In the genomic region with DNA sequence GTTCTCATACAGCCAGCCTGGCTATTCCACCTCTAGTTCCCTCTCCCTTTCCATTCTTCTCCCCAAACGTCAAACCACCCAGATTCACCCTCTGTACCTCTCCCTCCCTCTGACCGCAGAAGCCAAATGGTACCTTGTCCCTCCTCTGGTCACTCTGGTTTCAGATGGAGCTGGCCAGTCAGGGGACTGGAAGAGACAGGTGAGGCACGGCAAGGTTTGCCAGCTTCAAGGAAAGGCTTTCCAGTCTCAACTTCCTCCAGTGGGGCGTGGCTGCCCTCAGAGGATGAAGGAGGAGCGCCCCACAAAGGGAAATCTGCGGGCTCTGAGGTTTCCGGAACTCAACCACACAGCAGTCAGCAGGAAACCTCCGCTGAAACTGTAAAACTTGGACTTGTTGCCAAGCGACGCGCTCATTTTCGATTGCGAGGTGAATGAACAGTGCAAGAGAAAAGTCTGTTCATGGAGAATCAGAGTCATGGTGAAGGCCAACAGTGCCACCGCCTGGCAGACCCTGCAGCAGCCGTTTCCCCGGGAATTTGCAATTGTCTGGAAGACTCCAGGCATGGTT, we compare ENCODE assay signal across 8 mouse cellular contexts. TPM values are rescaled to one million over a fixed set of nuclear protein-coding genes. Genes with fewer than 3 reads are reported as not detected.
A peak's percentile ranks its signal among the peaks of the same experiment; 100 is the strongest.
DNase-seq lines count a peak whose midpoint lies in the region; ATAC-seq and TF ChIP-seq lines count a peak whose summit lies in the region.

A gene (minus strand): TSS at position 246 of the 568 bp plus-strand sequence.

- peak; percentile 67; the same call in 1 of the 2 replicates for ATAC-seq in erythroid progenitor cell, adult 5-6 weeks (replicated peaks; ENCODE audit: low FRiP score, poor library complexity, severe bottlenecking)
- no peak for ATAC-seq in heart, embryonic 13.5 days (ENCODE audit: extremely low read depth, insufficient number of reproducible peaks, low FRiP score, low TSS enrichment)
- ATAC-seq in kidney, postnatal 0 days (replicated peaks; ENCODE audit: low FRiP score, low read depth) = peak; percentile 92

- no peak for TF ChIP-seq POLR2A in bone marrow macrophage, adult 2 months (IDR thresholded peaks at IDR 0.05; ENCODE audit: borderline replicate concordance, low read depth, low read length)
- no peak for TF ChIP-seq POLR2A in liver, adult 2 months (IDR thresholded peaks at IDR 0.05; ENCODE audit: extremely low read depth, insufficient read depth, low read length)
- TF ChIP-seq POLR2A in myocyte (IDR thresholded peaks at IDR 0.05; ENCODE audit: insufficient read length, low read depth) = no peak

- peak within 1 kb of the TSS; percentile 73 for H3K9ac ChIP-seq in heart, embryonic 13.5 days
- H3K9ac ChIP-seq in kidney, postnatal 0 days (ENCODE audit: low read depth, low read length) = no peak within 1 kb of the TSS
- no peak within 1 kb of the TSS for H3K9ac ChIP-seq in liver, adult 2 months (ENCODE audit: low read depth, low read length)

- peak; percentile 81 for TF ChIP-seq CTCF in C2C12 (IDR thresholded peaks at IDR 0.05; ENCODE audit: control insufficient read depth, insufficient read depth, insufficient read length)
- peak; percentile 95 for TF ChIP-seq CTCF in bone marrow macrophage, adult 2 months (IDR thresholded peaks at IDR 0.05; ENCODE audit: low read depth, low read length)
- peak; percentile 87 for TF ChIP-seq CTCF in kidney, postnatal 0 days (IDR thresholded peaks at IDR 0.05; ENCODE audit: low read depth)
- TF ChIP-seq CTCF in liver, adult 2 months (IDR thresholded peaks at IDR 0.05; ENCODE audit: low read depth, low read length) = peak; percentile 96

- DNase-seq in kidney, postnatal 0 days (ENCODE audit: low spot score) = peak; percentile 95
- DNase-seq in liver, adult 2 months (ENCODE audit: extremely low read depth, low read depth, low spot score) = peak; percentile 63
- DNase-seq in splenic B cell, adult 2 months (ENCODE audit: low read depth, low spot score) = peak; percentile 78

- 3% methylated on average over 16 of the region's 16 CpGs for WGBS in heart, embryonic 13.5 days
- WGBS in kidney, postnatal 0 days = 1% methylated on average over 16 of the region's 16 CpGs
- 2% methylated on average over 16 of the region's 16 CpGs for WGBS in liver, adult 2 months

- H3K27ac ChIP-seq in bone marrow macrophage, adult 2 months (ENCODE audit: insufficient read depth, low read depth, low read length) = no peak within 1 kb of the TSS
- no peak within 1 kb of the TSS for H3K27ac ChIP-seq in heart, embryonic 13.5 days (replicated peaks)
- H3K27ac ChIP-seq in kidney, postnatal 0 days = no peak within 1 kb of the TSS
- H3K27ac ChIP-seq in liver, adult 2 months (replicated peaks; ENCODE audit: insufficient read depth, low read depth, low read length) = no peak within 1 kb of the TSS

- no peaks in the 10 kb centered on the region for H3K9me3 ChIP-seq in heart, embryonic 13.5 days
- no peaks in the 10 kb centered on the region for H3K9me3 ChIP-seq in kidney, postnatal 0 days (replicated peaks; ENCODE audit: low read length)

- H3K4me2 ChIP-seq in heart, embryonic 13.5 days = peak within 1 kb of the TSS; percentile 79
- H3K4me2 ChIP-seq in kidney, postnatal 0 days (ENCODE audit: low read length) = peak within 1 kb of the TSS; percentile 53
- peak within 1 kb of the TSS; percentile 41 for H3K4me2 ChIP-seq in myocyte (ENCODE audit: low read depth)

- H3K4me1 ChIP-seq in bone marrow macrophage, adult 2 months (ENCODE audit: control insufficient read depth, insufficient read depth, low read length) = peaks cover 8% of the 10 kb centered on the region
- H3K4me1 ChIP-seq in heart, embryonic 13.5 days = peaks cover 5% of the 10 kb centered on the region; the same call in 1 of the 2 replicates
- H3K4me1 ChIP-seq in kidney, postnatal 0 days (replicated peaks; ENCODE audit: insufficient read depth, low read length) = no peaks in the 10 kb centered on the region
- H3K4me1 ChIP-seq in liver, adult 2 months (ENCODE audit: control insufficient read depth, insufficient read depth, low read length) = 0 out of 2 replicates have a peak, but pooled peaks cover 4% of the 10 kb centered on the region

- H3K79me3 ChIP-seq in C2C12 (ENCODE audit: low read depth) = no peaks in the 10 kb centered on the region

- no peaks in the 10 kb centered on the region for H3K79me2 ChIP-seq in C2C12 (ENCODE audit: control insufficient read depth, insufficient read depth)
- H3K79me2 ChIP-seq in liver, adult 2 months (ENCODE audit: control insufficient read depth, insufficient read depth, low read length) = no peaks in the 10 kb centered on the region
- no peaks in the 10 kb centered on the region for H3K79me2 ChIP-seq in myocyte (ENCODE audit: control insufficient read depth, insufficient read depth)

- no peaks in the 10 kb centered on the region for H3K27me3 ChIP-seq in C2C12 (ENCODE audit: control insufficient read depth, insufficient read depth, insufficient read length)
- no peaks in the 10 kb centered on the region for H3K27me3 ChIP-seq in heart, embryonic 13.5 days (replicated peaks)
- no peaks in the 10 kb centered on the region for H3K27me3 ChIP-seq in kidney, postnatal 0 days (ENCODE audit: insufficient read depth, low read length)
- peaks cover 2% of the 10 kb centered on the region; the same call in 1 of the 2 replicates for H3K27me3 ChIP-seq in liver, adult 2 months (ENCODE audit: control insufficient read depth, insufficient read depth, low read length)
- no peaks in the 10 kb centered on the region for H3K27me3 ChIP-seq in myocyte (ENCODE audit: control insufficient read depth, insufficient read depth, insufficient read length)
- H3K27me3 ChIP-seq in splenic B cell, adult 2 months (ENCODE audit: control insufficient read depth, insufficient read depth, low read length, poor library complexity, severe bottlenecking) = no peaks in the 10 kb centered on the region

- H3K4me3 ChIP-seq in C2C12 (ENCODE audit: insufficient read depth, poor library complexity, severe bottlenecking) (peak within 1 kb of the TSS; percentile 18), myocyte (no peak within 1 kb of the TSS)
- H3K4me3 ChIP-seq in bone marrow macrophage, adult 2 months (ENCODE audit: insufficient read depth, low read length) = no peak within 1 kb of the TSS
- peak within 1 kb of the TSS; percentile 53 for H3K4me3 ChIP-seq in heart, embryonic 13.5 days
- H3K4me3 ChIP-seq in kidney, postnatal 0 days (replicated peaks; ENCODE audit: low read depth, low read length) = peak within 1 kb of the TSS; percentile 6; the same call in 1 of the 2 replicates
- H3K4me3 ChIP-seq in liver, adult 2 months (ENCODE audit: insufficient read depth, low read depth, low read length) = no peak within 1 kb of the TSS

- H3K36me3 ChIP-seq in C2C12 (ENCODE audit: control insufficient read depth, insufficient read depth) (no peaks in the 10 kb centered on the region), myocyte (ENCODE audit: control insufficient read depth, insufficient read depth) (no peaks in the 10 kb centered on the region)
- no peaks in the 10 kb centered on the region for H3K36me3 ChIP-seq in heart, embryonic 13.5 days
- H3K36me3 ChIP-seq in kidney, postnatal 0 days (ENCODE audit: insufficient read depth, low read length) = no peaks in the 10 kb centered on the region
- no peaks in the 10 kb centered on the region for H3K36me3 ChIP-seq in liver, adult 2 months (ENCODE audit: control insufficient read depth, insufficient read depth, low read length)
- H3K36me3 ChIP-seq in splenic B cell, adult 2 months (ENCODE audit: control insufficient read depth, insufficient read depth, low read length, poor library complexity, severe bottlenecking) = no peaks in the 10 kb centered on the region

- H3ac ChIP-seq in C2C12 (ENCODE audit: control insufficient read depth, insufficient read length, low read depth) (no peak within 1 kb of the TSS), myocyte (ENCODE audit: control insufficient read depth, insufficient read length) (no peak within 1 kb of the TSS)

TF ChIP-seq in C2C12, 6 proteins besides CTCF, POLR2A, EP300 and RAD21:
- TF ChIP-seq CEBPB (IDR thresholded peaks at IDR 0.05; ENCODE audit: low read depth) (no peak), MAX (IDR thresholded peaks at IDR 0.05) (no peak), FOSL1 (IDR thresholded peaks at IDR 0.05; ENCODE audit: insufficient read depth, low read length, poor library complexity, severe bottlenecking) (no peak), MYOG (IDR thresholded peaks at IDR 0.05; ENCODE audit: control insufficient read depth, extremely low read depth, insufficient read length) (no peak), MYOD1 (IDR thresholded peaks at IDR 0.05; ENCODE audit: control insufficient read depth, insufficient read length, low read depth) (no peak), USF1 (IDR thresholded peaks at IDR 0.05; ENCODE audit: low read depth) (no peak)

TF ChIP-seq in myocyte, 11 proteins besides CTCF, POLR2A, EP300 and RAD21:
- TF ChIP-seq TCF3 (IDR thresholded peaks at IDR 0.05; ENCODE audit: insufficient read length, low read depth) = no peak
- no peak for TF ChIP-seq MAX (IDR thresholded peaks at IDR 0.05; ENCODE audit: low read depth)
- no peak for TF ChIP-seq USF1 (IDR thresholded peaks at IDR 0.05; ENCODE audit: low read depth)
- no peak for TF ChIP-seq REST (IDR thresholded peaks at IDR 0.05; ENCODE audit: insufficient read depth, insufficient read length)
- TF ChIP-seq TCF12 (IDR thresholded peaks at IDR 0.05; ENCODE audit: insufficient read depth, poor library complexity, severe bottlenecking) = no peak
- no peak for TF ChIP-seq MYOG (IDR thresholded peaks at IDR 0.05; ENCODE audit: control insufficient read depth in 1 of 3, insufficient read depth in 1 of 3, insufficient read length in 2 of 3, low read depth in 2 of 3)
- TF ChIP-seq SRF (IDR thresholded peaks at IDR 0.05; ENCODE audit: control insufficient read depth, insufficient read length, low read depth) = no peak
- no peak for TF ChIP-seq CEBPB (IDR thresholded peaks at IDR 0.05; ENCODE audit: insufficient read depth, poor library complexity, severe bottlenecking)
- TF ChIP-seq MYOD1 (IDR thresholded peaks at IDR 0.05; ENCODE audit: control insufficient read depth in 1 of 3, insufficient read length in 2 of 3, low read depth in 2 of 3) = no peak
- no peak for TF ChIP-seq POLR2AphosphoS2 (IDR thresholded peaks at IDR 0.05; ENCODE audit: insufficient read length, low read depth)
- TF ChIP-seq E2F4 (IDR thresholded peaks at IDR 0.05; ENCODE audit: insufficient read depth) = no peak

RNA-seq across cellular contexts. Expression of the gene that starts here (rescaled TPM):
- polyA plus RNA-seq in C2C12 (2012; fragmentation: generic; extraction: Trizol) (0.27 TPM), myocyte (2012; fragmentation: generic; extraction: Trizol) (0.06 TPM)
- polyA plus RNA-seq in bone marrow macrophage, adult 2 months (2012; ENCODE audit: insufficient read depth, insufficient read length, missing spikeins) = not detected in 2 replicates
- not detected in 2 replicates for total RNA-seq in erythroid progenitor cell, adult 5-6 weeks (2015; ENCODE audit: low replicate concordance)
- total RNA-seq in erythroid progenitor cell, adult 5-6 weeks (2017; ENCODE audit: low replicate concordance) = 1.9 TPM in 1 of 2 replicates, not detected in the other
- polyA plus RNA-seq in heart, embryonic 13.5 days (2015; fragmentation: Nextera tagmentation; extraction: Ambion mirVana) = 0.71 and 1.1 TPM in 2 replicates
- 3.2 and 3.6 TPM in 2 replicates for polyA plus RNA-seq in kidney, postnatal 0 days (2015; fragmentation: Nextera tagmentation; extraction: Ambion mirVana)
- total RNA-seq in liver, adult 2 months (2014; rRNA removed) = not detected in 2 replicates
- polyA plus RNA-seq in liver, adult 2 months (2012; rRNA removed) = not detected in 2 replicates

Comparison
In these comparisons a context has a peak if more than half of its experiments do, and no peak if none do; other contexts are left out.
1. Peak in DNase-seq in liver, adult 2 months; RNA of the gene not detected or under 1 TPM.
2. H3K4me3 ChIP-seq: peak in C2C12 (single experiment), heart, embryonic 13.5 days (single experiment) and kidney, postnatal 0 days (single experiment); none in bone marrow macrophage, adult 2 months (single experiment), liver, adult 2 months (single experiment) and myocyte (single experiment).
3. Peak in every context shown above with its lines, with median percentiles within 50 percentile points of each other: CTCF ChIP-seq, H3K4me2 ChIP-seq and DNase-seq.